ENCODE assay signal across 8 mouse cellular contexts in the genomic region with DNA sequence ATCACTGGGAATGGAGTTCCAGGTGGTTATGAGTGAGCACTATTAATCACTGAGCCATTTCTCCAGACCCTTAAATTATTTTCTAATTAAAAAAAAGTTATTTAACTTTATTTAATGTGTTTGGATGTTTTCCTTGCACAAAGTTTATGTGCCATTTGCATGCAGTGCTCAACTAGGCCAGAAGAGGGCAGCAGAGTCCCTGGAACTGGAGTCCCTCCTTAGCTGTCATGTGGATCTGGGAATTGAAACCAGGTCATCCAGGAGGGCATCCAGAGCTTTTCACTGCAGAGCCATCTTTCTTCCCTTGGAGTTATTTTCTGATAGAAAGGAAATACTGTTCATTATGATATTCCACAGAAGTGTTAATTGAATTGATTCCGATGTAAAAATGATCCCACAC.
A peak's percentile ranks its signal among the peaks of the same experiment; 100 is the strongest.
DNase-seq lines count a peak whose midpoint lies in the region; ATAC-seq and TF ChIP-seq lines count a peak whose summit lies in the region.
"Had no signal": no experiment of that assay in that cellular context is flagged by ENCODE, and none has a peak within 500 bp of the region (broad histone marks: within the 10 kb centered on the region; RNA-seq: fewer than 3 reads in every experiment).

No protein-coding gene starts in this region.

- TF ChIP-seq POLR2A in spleen, adult 2 months (IDR thresholded peaks at IDR 0.05; ENCODE audit: low read depth, low read length) = no peak

- peak; percentile 84 for TF ChIP-seq CTCF in lung, embryonic 14.5 days (IDR thresholded peaks at IDR 0.05; ENCODE audit: low read depth)
- TF ChIP-seq CTCF in spleen, adult 2 months (IDR thresholded peaks at IDR 0.05; ENCODE audit: extremely low read depth, insufficient read depth, insufficient read length, insufficient replicate concordance) = peak; percentile 74; the same call in 1 of the 2 replicates

- H3K9ac ChIP-seq in midbrain, embryonic 16.5 days (ENCODE audit: low read depth, low read length) = no peak overlapping the region
- no peak overlapping the region for H3K9ac ChIP-seq in lung, embryonic 14.5 days
- H3K9ac ChIP-seq: neural tube, embryonic 12.5 days had no signal

- peaks cover 19% of the 10 kb centered on the region for H3K4me1 ChIP-seq in midbrain, embryonic 10.5 days
- peaks cover 14% of the 10 kb centered on the region for H3K4me1 ChIP-seq in midbrain, embryonic 16.5 days (ENCODE audit: control insufficient read depth, insufficient read depth, low read length)
- peaks cover 4% of the 10 kb centered on the region; the same call in 1 of the 2 replicates for H3K4me1 ChIP-seq in lung, embryonic 14.5 days (ENCODE audit: insufficient read depth)
- no peaks in the 10 kb centered on the region for H3K4me1 ChIP-seq in spleen, adult 2 months (ENCODE audit: control insufficient read depth, insufficient read depth, insufficient read length)

- H3K4me2 ChIP-seq in midbrain, embryonic 16.5 days (ENCODE audit: low read length) = no peak overlapping the region
- no peak overlapping the region for H3K4me2 ChIP-seq in lung, embryonic 14.5 days
- H3K4me2 ChIP-seq: neural tube, embryonic 12.5 days had no signal

- H3K27me3 ChIP-seq in midbrain, embryonic 10.5 days (ENCODE audit: low read depth, poor library complexity, severe bottlenecking) = no peaks in the 10 kb centered on the region
- H3K27me3 ChIP-seq in midbrain, embryonic 16.5 days (ENCODE audit: control insufficient read depth, insufficient read depth, low read depth, low read length) = no peaks in the 10 kb centered on the region
- H3K27me3 ChIP-seq in lung, embryonic 14.5 days (ENCODE audit: insufficient read depth, low read length) = no peaks in the 10 kb centered on the region
- no peaks in the 10 kb centered on the region for H3K27me3 ChIP-seq in spleen, adult 2 months (ENCODE audit: control insufficient read depth, insufficient read depth, low read length)
- H3K27me3 ChIP-seq: neural tube, embryonic 12.5 days had no signal

- no peaks in the 10 kb centered on the region for H3K9me3 ChIP-seq in midbrain, embryonic 10.5 days (replicated peaks)
- H3K9me3 ChIP-seq in midbrain, embryonic 16.5 days (replicated peaks; ENCODE audit: control insufficient read depth, low read length, poor library complexity, severe bottlenecking) = no peaks in the 10 kb centered on the region
- no peaks in the 10 kb centered on the region for H3K9me3 ChIP-seq in lung, embryonic 14.5 days (ENCODE audit: low read depth, low read length)
- H3K9me3 ChIP-seq: neural tube, embryonic 12.5 days had no signal

- no peak for ATAC-seq in midbrain, embryonic 16.5 days
- ATAC-seq in lung, embryonic 14.5 days (ENCODE audit: insufficient read depth) = no peak

- 94% methylated on average over 1 of the region's 1 CpGs for WGBS in midbrain, embryonic 10.5 days
- 98% methylated on average over 1 of the region's 1 CpGs for WGBS in midbrain, embryonic 16.5 days
- WGBS in lung, embryonic 14.5 days = 96% methylated on average over 1 of the region's 1 CpGs
- 93% methylated on average over 1 of the region's 1 CpGs for WGBS in spleen, adult 2 months

- intact Hi-C loops in heart, postnatal 36 days (cut with DNase I) = loop anchor here (5.0 kb wide), 2 partner anchors 1031 to 1156 kb away; no protein-coding TSS in a partner anchor

- no peaks in the 10 kb centered on the region for H3K36me3 ChIP-seq in midbrain, embryonic 10.5 days
- H3K36me3 ChIP-seq in midbrain, embryonic 16.5 days (ENCODE audit: control insufficient read depth, insufficient read depth, low read length) = no peaks in the 10 kb centered on the region
- H3K36me3 ChIP-seq in lung, embryonic 14.5 days (ENCODE audit: insufficient read depth) = no peaks in the 10 kb centered on the region
- no peaks in the 10 kb centered on the region for H3K36me3 ChIP-seq in spleen, adult 2 months (ENCODE audit: control insufficient read depth, insufficient read depth, low read length)
- H3K36me3 ChIP-seq: neural tube, embryonic 12.5 days had no signal

- H3K4me3 ChIP-seq in midbrain, embryonic 10.5 days = no peak overlapping the region
- no peak overlapping the region for H3K4me3 ChIP-seq in midbrain, embryonic 16.5 days (ENCODE audit: low read depth, low read length)
- no peak overlapping the region for H3K4me3 ChIP-seq in lung, embryonic 14.5 days (ENCODE audit: low read depth, low read length)
- no peak overlapping the region for H3K4me3 ChIP-seq in spleen, adult 2 months (ENCODE audit: extremely low read depth, insufficient read depth, insufficient read length)
- H3K4me3 ChIP-seq: neural tube, embryonic 12.5 days had no signal

- DNase-seq in midbrain, embryonic 10.5 days (ENCODE audit: low spot score) = peak; percentile 54
- peak; percentile 69 for DNase-seq in R1 (ENCODE audit: low read depth, low spot score)
- peak; percentile 20 for DNase-seq in c-Kit-positive CD71-positive TER-119-positive erythroid progenitor cells, embryonic 14.5 days (ENCODE audit: low spot score)
- peak; percentile 54 to 77 for DNase-seq in heart, postnatal 36 days
- DNase-seq in lung, embryonic 14.5 days = peak; percentile 81
- peak in 1 of 2 experiments; percentile 44 for DNase-seq in spleen, adult 2 months (ENCODE audit: low read depth in 1 of 2, low spot score in 2 of 2)

- no peak overlapping the region for H3K27ac ChIP-seq in midbrain, embryonic 10.5 days (replicated peaks)
- H3K27ac ChIP-seq in midbrain, embryonic 16.5 days (ENCODE audit: low read length) = no peak overlapping the region
- H3K27ac ChIP-seq in lung, embryonic 14.5 days (ENCODE audit: low read depth) = no peak overlapping the region
- no peak overlapping the region for H3K27ac ChIP-seq in spleen, adult 2 months (ENCODE audit: insufficient read depth, low read length)
- H3K27ac ChIP-seq: neural tube, embryonic 12.5 days had no signal
